Comparison of ENCODE assay signal across 27 mouse cellular contexts in the genomic region with DNA sequence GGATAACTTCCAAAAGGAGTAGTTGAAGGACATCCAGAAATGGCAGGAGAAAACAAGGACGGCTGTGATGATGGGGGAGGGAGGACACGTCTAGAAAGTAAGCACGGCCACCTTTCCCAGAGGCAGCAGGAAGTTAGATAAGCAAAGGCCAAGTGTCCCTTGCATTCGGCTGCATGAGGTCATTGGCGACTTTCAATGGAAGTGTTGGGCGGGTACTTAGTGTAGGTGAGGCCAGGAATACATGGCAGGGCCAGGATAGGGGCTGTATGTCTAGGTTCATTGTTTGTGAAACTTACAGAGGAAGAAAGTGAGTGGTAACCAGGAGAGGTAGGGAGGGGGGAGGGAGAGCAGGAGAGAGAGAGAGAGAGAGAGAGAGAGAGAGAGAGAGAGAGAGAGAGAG.
"Had no signal": no experiment of that assay in that cellular context is flagged by ENCODE, and none has a peak within 500 bp of the region (broad histone marks: within the 10 kb centered on the region; RNA-seq: fewer than 3 reads in every experiment).

No protein-coding gene starts in this region.

- H3K9me3 ChIP-seq: forebrain, embryonic 15.5 days; heart, embryonic 13.5 days; hindbrain, embryonic 10.5 days; hindbrain, embryonic 12.5 days; intestine, embryonic 15.5 days; limb, embryonic 10.5 days; limb, embryonic 12.5 days; liver, embryonic 13.5 days; liver, embryonic 15.5 days had no signal

- DNase-seq: forebrain, postnatal 0 days; gastrocnemius, postnatal 14 days; gastrocnemius, postnatal 36 days; heart, postnatal 4 days; kidney, adult 18-20 months; kidney, adult 8-10 months; kidney, postnatal 10 days; kidney, postnatal 25 days; kidney, postnatal 4 days; liver; liver, embryonic 13.5 days; liver, postnatal 0 days had no signal

- H3K27me3 ChIP-seq: forebrain, embryonic 15.5 days; heart, embryonic 13.5 days; hindbrain, embryonic 12.5 days; intestine, embryonic 15.5 days; limb, embryonic 12.5 days; liver, embryonic 13.5 days; liver, embryonic 15.5 days had no signal

- H3K27ac ChIP-seq: forebrain, embryonic 15.5 days; heart, embryonic 13.5 days; hindbrain, embryonic 10.5 days; hindbrain, embryonic 12.5 days; hindbrain, embryonic 14.5 days; intestine, embryonic 15.5 days; layer of hippocampus, adult 2 months; left cerebral cortex, adult 2 months; limb, embryonic 10.5 days; limb, embryonic 12.5 days; liver, embryonic 13.5 days; liver, embryonic 15.5 days had no signal

- ATAC-seq: forebrain, embryonic 15.5 days; forebrain, postnatal 0 days; hindbrain, embryonic 16.5 days; inflammation-experienced regulatory T-cells, adult 6 months; intestine, embryonic 15.5 days; intestine, postnatal 0 days; liver, postnatal 0 days had no signal

- H3K36me3 ChIP-seq: forebrain, embryonic 15.5 days; heart, embryonic 13.5 days; hindbrain, embryonic 10.5 days; hindbrain, embryonic 12.5 days; intestine, embryonic 15.5 days; limb, embryonic 10.5 days; limb, embryonic 12.5 days; liver, embryonic 13.5 days; liver, embryonic 15.5 days had no signal

- H3K4me2 ChIP-seq: forebrain, embryonic 15.5 days; heart, embryonic 13.5 days; hindbrain, embryonic 12.5 days; hindbrain, embryonic 14.5 days; intestine, embryonic 15.5 days; limb, embryonic 12.5 days; liver, embryonic 11.5 days; liver, embryonic 13.5 days; liver, embryonic 15.5 days had no signal

- H3K4me3 ChIP-seq: forebrain, embryonic 15.5 days; heart, embryonic 13.5 days; hindbrain, embryonic 10.5 days; hindbrain, embryonic 12.5 days; intestine, embryonic 15.5 days; layer of hippocampus, adult 2 months; left cerebral cortex, adult 2 months; limb, embryonic 10.5 days; limb, embryonic 12.5 days; liver, embryonic 13.5 days; liver, embryonic 15.5 days had no signal

- H3K9ac ChIP-seq: forebrain, embryonic 15.5 days; forebrain, postnatal 0 days; heart, embryonic 13.5 days; hindbrain, embryonic 12.5 days; hindbrain, embryonic 14.5 days; intestine, embryonic 15.5 days; limb, embryonic 12.5 days; liver, embryonic 13.5 days; liver, embryonic 15.5 days; liver, postnatal 0 days had no signal

- H3K4me1 ChIP-seq: intestine, embryonic 15.5 days; limb, embryonic 12.5 days; liver, embryonic 13.5 days; liver, embryonic 15.5 days had no signal
